Mouse (Mus musculus): ENCODE results near the gene Bri3.

DNA sequence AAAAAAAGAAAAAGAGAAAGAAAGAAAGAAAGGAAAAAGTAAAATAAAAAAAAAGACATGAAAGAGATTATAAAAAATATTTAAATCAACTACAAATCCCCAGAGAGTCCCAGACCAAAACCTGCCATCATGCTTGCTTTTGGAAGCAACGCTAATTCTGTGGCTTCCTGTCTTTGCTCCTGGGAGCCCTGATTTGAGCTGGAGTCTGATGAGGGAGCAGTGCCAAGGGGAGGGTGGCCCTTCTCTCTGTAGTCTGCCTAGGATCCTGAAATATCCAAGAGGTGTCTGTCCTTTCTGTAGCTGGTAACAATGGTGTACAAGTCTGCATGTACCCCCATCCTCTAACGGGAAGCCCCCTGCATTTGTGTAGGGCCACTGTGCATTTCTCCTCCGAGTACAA, 26.9 kb downstream of the Bri3 start:
- TF ChIP-seq TAL1 (IDR thresholded peaks at IDR 0.05; ENCODE audit: low read length) = no peak
- TF ChIP-seq ZC3H11A (IDR thresholded peaks at IDR 0.05; ENCODE audit: low read depth, low read length) = no peak
- no peak for TF ChIP-seq USF2 (IDR thresholded peaks at IDR 0.05; ENCODE audit: borderline replicate concordance in 1 of 2, insufficient read depth in 1 of 2, low read depth in 1 of 2, low read length in 2 of 2)
- no peak for TF ChIP-seq HCFC1 (IDR thresholded peaks at IDR 0.05; ENCODE audit: low read depth, low read length)
- TF ChIP-seq CTCF (IDR thresholded peaks at IDR 0.05 in 2 of 3, conservative IDR thresholded peaks at IDR 0.05 in 1 of 3; ENCODE audit: control insufficient read depth in 1 of 3, insufficient read depth in 1 of 3, low read depth in 2 of 3, low read length in 3 of 3, poor library complexity in 1 of 3, severe bottlenecking in 1 of 3) = no peak
- TF ChIP-seq CHD2 (IDR thresholded peaks at IDR 0.05; ENCODE audit: low read length) = no peak
- TF ChIP-seq POLR2A (IDR thresholded peaks at IDR 0.05; ENCODE audit: control insufficient read depth in 1 of 2, insufficient read depth in 1 of 2, low read depth in 1 of 2, low read length in 2 of 2, poor library complexity in 1 of 2) = no peak
